Mouse (Mus musculus) embryonic facial prominence, embryonic 11.5 days (tissue): Measurements from ENCODE around the gene Krt76. TPM values are rescaled to one million over a fixed set of nuclear protein-coding genes. Genes with fewer than 3 reads are reported as not detected.

Source experiments
- ATAC-seq: fragments of 200-750 bp; cut with Nextera tagmentation; replicated peaks from 2 replicates; pipeline ENCODE4 v1.8.0; 2017; ENCODE audit warnings: low read depth; ENCODE audit not compliant: insufficient number of reproducible peaks, low FRiP score, low TSS enrichment
- DNase-seq: peaks from one replicate; pipeline ENCODE4 v3.0.0-alpha.2; 2015; ENCODE audit warnings: low spot score
- H3K27ac ChIP-seq: fragments of 300-500 bp; sonication (generic); replicated peaks from 2 replicates; pipeline ENCODE4 v1.5.1; 2014; ENCODE audit warnings: mild to moderate bottlenecking, low read depth, low read length, control low read depth
- H3K27me3 ChIP-seq: fragments of 300-500 bp; sonication (generic); 2 replicates; pipeline ENCODE4 v1.6.1; 2014; ENCODE audit warnings: mild to moderate bottlenecking, low read length, moderate library complexity, mixed read lengths; ENCODE audit not compliant: control insufficient read depth, insufficient read depth
- H3K36me3 ChIP-seq: fragments of 300-500 bp; sonication (generic); replicated peaks from 2 replicates; pipeline ENCODE4 v1.6.1; 2014; ENCODE audit warnings: low read depth, mild to moderate bottlenecking, low read length, moderate library complexity, mixed read lengths; ENCODE audit not compliant: control insufficient read depth, insufficient read depth
- H3K4me1 ChIP-seq: fragments of 300-500 bp; sonication (generic); 2 replicates; pipeline ENCODE4 v1.6.1; 2014; ENCODE audit warnings: low read length, mixed read lengths; ENCODE audit not compliant: control insufficient read depth, insufficient read depth
- H3K4me2 ChIP-seq: fragments of 300-500 bp; sonication (generic); 2 replicates; pipeline ENCODE4 v1.6.1; 2014; ENCODE audit warnings: low read depth, mild to moderate bottlenecking, control low read depth, low read length, moderate library complexity
- H3K4me3 ChIP-seq: fragments of 300-500 bp; sonication (generic); 2 replicates; pipeline ENCODE4 v1.5.1; 2014; ENCODE audit warnings: low read depth, low read length, control low read depth
- H3K9ac ChIP-seq: fragments of 300-500 bp; sonication (generic); replicated peaks from 2 replicates; pipeline ENCODE4 v1.6.1; 2014; ENCODE audit warnings: mild to moderate bottlenecking, control low read depth, low read length
- H3K9me3 ChIP-seq: fragments of 300-500 bp; sonication (generic); replicated peaks from 2 replicates; pipeline ENCODE4 v1.6.1; 2016; ENCODE audit warnings: mild to moderate bottlenecking, low read length, inconsistent platforms, mixed read lengths; ENCODE audit not compliant: control insufficient read depth
- WGBS: fragments of 180-500 bp; shearing (Covaris S2); extraction: QIAGEN DNeasy Blood & Tissue Kit; methylation state at CpG from one replicate; pipeline ENCODE4 v1.1.7; 2014; 5-methylcytosine and 5-hydroxymethylcytosine counted together
- polyA plus RNA-seq: library from polyadenylated mRNA; unstranded; fragments of >200 nt; fragmentation: Nextera tagmentation; extraction: Ambion mirVana; gene quantifications from 2 replicates; pipeline ENCODE4 v1.2.1, GENCODE M21; 2014

Gene Krt76
- polyA plus RNA-seq, 1 experiment from 2014 or later: not detected

- Histone ChIP-seq H3K9me3 (no peaks in the 10 kb centered on the region), H3K27ac (no peak overlapping the region), H3K4me2 (no peak overlapping the region), H3K27me3 (0 out of 2 replicates have a peak, but pooled peaks cover 4% of the 10 kb centered on the region), H3K36me3 (no peaks in the 10 kb centered on the region), H3K4me1 (no peaks in the 10 kb centered on the region; the same call in 1 of the 2 replicates), H3K9ac (no peak overlapping the region), H3K4me3 (no peak overlapping the region)
- 66% methylated on average over 12 of the region's 12 CpGs for WGBS
- ATAC-seq: no peak
- peak; percentile 41 for DNase-seq
Measured at GRCm38 (mm10) chr15:101927340-101928080, 34.8 kb upstream of the Krt76 start.

- Histone ChIP-seq H3K4me1 (no peaks in the 10 kb centered on the region; the same call in 1 of the 2 replicates), H3K27me3 (0 out of 2 replicates have a peak, but pooled peaks cover 3% of the 10 kb centered on the region), H3K9me3 (no peaks in the 10 kb centered on the region), H3K4me3 (no peak overlapping the region), H3K9ac (no peak overlapping the region), H3K36me3 (no peaks in the 10 kb centered on the region), H3K27ac (no peak overlapping the region), H3K4me2 (no peak overlapping the region)
- no peak for DNase-seq
- 85% methylated on average over 1 of the region's 1 CpGs for WGBS
- ATAC-seq: no peak
Measured at GRCm38 (mm10) chr15:101925041-101925440, 32.3 kb upstream of the Krt76 start.

- Histone ChIP-seq H3K4me2 (no peak within 1 kb of the TSS), H3K9me3 (no peaks in the 10 kb centered on the region), H3K9ac (no peak within 1 kb of the TSS), H3K27ac (no peak within 1 kb of the TSS), H3K36me3 (no peaks in the 10 kb centered on the region), H3K4me1 (no peaks in the 10 kb centered on the region; the same call in 1 of the 2 replicates), H3K27me3 (no peaks in the 10 kb centered on the region), H3K4me3 (no peak within 1 kb of the TSS)
- DNase-seq (no peak), ATAC-seq (no peak)
- 78% methylated on average over 11 of the region's 11 CpGs for whole genome bisulfite sequencing
Measured at GRCm38 (mm10) chr15:101924635-101925034, 31.9 kb upstream of the Krt76 start, which contains the start of gene Krt4. Gene Krt4, minus strand, starts transcription at chr15:101924735.

- Histone ChIP-seq H3K4me3 (no peak overlapping the region), H3K27me3 (no peaks in the 10 kb centered on the region), H3K4me1 (no peaks in the 10 kb centered on the region), H3K9ac (no peak overlapping the region), H3K4me2 (no peak overlapping the region), H3K9me3 (no peaks in the 10 kb centered on the region), H3K27ac (no peak overlapping the region), H3K36me3 (no peaks in the 10 kb centered on the region)
- ATAC-seq (no peak), DNase-seq (no peak)
- WGBS: 88% methylated on average over 2 of the region's 2 CpGs
Measured at GRCm38 (mm10) chr15:101922296-101922695, 29.6 kb upstream of the Krt76 start.

- DNase-seq (no peak), ATAC-seq (no peak)
- Histone ChIP-seq H3K4me1 (no peaks in the 10 kb centered on the region), H3K27me3 (no peaks in the 10 kb centered on the region), H3K36me3 (no peaks in the 10 kb centered on the region), H3K9me3 (no peaks in the 10 kb centered on the region), H3K9ac (no peak overlapping the region), H3K4me2 (no peak overlapping the region), H3K27ac (no peak overlapping the region), H3K4me3 (no peak overlapping the region)
- WGBS: 75% methylated on average over 2 of the region's 2 CpGs
Measured at GRCm38 (mm10) chr15:101916072-101916471, 23.4 kb upstream of the Krt76 start.

- no peak for ATAC-seq
- H3K4me2 ChIP-seq: no peak overlapping the region
- DNase-seq: no peak
- no peak overlapping the region for H3K27ac ChIP-seq
- no peaks in the 10 kb centered on the region for H3K27me3 ChIP-seq
- no peaks in the 10 kb centered on the region for H3K36me3 ChIP-seq
- 79% methylated on average over 5 of the region's 5 CpGs for WGBS
- no peak overlapping the region for H3K9ac ChIP-seq
- no peak overlapping the region for H3K4me3 ChIP-seq
- no peaks in the 10 kb centered on the region for H3K4me1 ChIP-seq
- no peaks in the 10 kb centered on the region for H3K9me3 ChIP-seq
Measured at GRCm38 (mm10) chr15:101904849-101905248, 12.1 kb upstream of the Krt76 start.

GRCm38 (mm10) chr15:101902171-101903149 lies 9.7 kb upstream of the Krt76 start:
- H3K27ac ChIP-seq: no peak overlapping the region
- WGBS: 58% methylated on average over 12 of the region's 12 CpGs
- H3K9me3 ChIP-seq: no peaks in the 10 kb centered on the region
- no peaks in the 10 kb centered on the region for H3K4me1 ChIP-seq
- H3K4me2 ChIP-seq: no peak overlapping the region
- no peaks in the 10 kb centered on the region for H3K27me3 ChIP-seq
- H3K4me3 ChIP-seq: no peak overlapping the region
- DNase-seq: peak; percentile 1
- no peak for ATAC-seq
- no peaks in the 10 kb centered on the region for H3K36me3 ChIP-seq
- no peak overlapping the region for H3K9ac ChIP-seq
